Comparison of ENCODE assay signal across 12 mouse cellular contexts in the genomic region with DNA sequence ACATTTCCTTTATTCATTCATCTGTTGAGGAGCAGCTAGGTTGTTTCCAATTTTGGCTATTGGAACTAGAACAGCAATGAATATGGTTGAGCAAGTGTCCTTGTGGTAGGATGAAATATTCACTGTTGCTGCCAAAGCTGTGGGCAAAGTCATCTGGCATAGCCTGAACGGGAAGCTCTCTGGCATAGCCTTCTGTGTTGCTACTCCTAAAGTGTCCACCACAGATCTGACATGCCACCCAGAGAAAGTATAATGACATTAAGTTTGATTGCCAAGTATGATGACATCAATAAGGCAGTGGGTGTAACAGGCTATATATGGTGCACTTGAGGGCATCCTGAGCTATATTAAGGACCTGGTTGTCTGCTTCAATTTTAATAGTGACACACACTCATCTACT.
DNase-seq lines count a peak whose midpoint lies in the region; ATAC-seq lines count a peak whose summit lies in the region.
"Had no signal": no experiment of that assay in that cellular context is flagged by ENCODE, and none has a peak within 500 bp of the region (broad histone marks: within the 10 kb centered on the region; RNA-seq: fewer than 3 reads in every experiment).

No protein-coding gene starts in this region.

- H3K4me2 ChIP-seq in hindbrain, embryonic 11.5 days (replicated peaks; ENCODE audit: low read depth, low read length): no peak overlapping the region
- H3K4me2 ChIP-seq: liver, embryonic 13.5 days; midbrain, embryonic 15.5 days; neural tube, embryonic 15.5 days had no signal

- DNase-seq in cerebellum, postnatal 10 days: peak; percentile 47 to 49
- no peak for DNase-seq in cerebellum, adult 18-20 months
- DNase-seq in right cerebral cortex, adult 18-20 months: peak; percentile 43
- no peak for DNase-seq in right cerebral cortex, postnatal 14 days
- DNase-seq in layer of hippocampus, postnatal 14 days (ENCODE audit: low spot score in 2 of 2): peak; percentile 6 to 21
- no peak for DNase-seq in testis, postnatal 10 days (ENCODE audit: low spot score)
- no peak for DNase-seq in hindbrain, embryonic 11.5 days (ENCODE audit: low spot score)
- DNase-seq: kidney, adult 11 months; liver, embryonic 13.5 days had no signal

- H3K9me3 ChIP-seq in hindbrain, embryonic 11.5 days (ENCODE audit: control insufficient read depth, low read length): no peaks in the 10 kb centered on the region
- H3K9me3 ChIP-seq: liver, embryonic 13.5 days; midbrain, embryonic 15.5 days; neural tube, embryonic 15.5 days had no signal

- 94% methylated on average over 1 of the region's 1 CpGs for WGBS in hindbrain, embryonic 11.5 days

- H3K9ac ChIP-seq in hindbrain, embryonic 11.5 days (ENCODE audit: low read depth, low read length): no peak overlapping the region
- H3K9ac ChIP-seq: liver, embryonic 13.5 days; midbrain, embryonic 15.5 days; neural tube, embryonic 15.5 days had no signal

- no peak for ATAC-seq in megakaryocyte-erythroid progenitor cell, adult 5-6 weeks (replicated peaks; ENCODE audit: low FRiP score, low TSS enrichment, poor library complexity, severe bottlenecking)
- no peak for ATAC-seq in hindbrain, embryonic 11.5 days (ENCODE audit: low FRiP score)
- ATAC-seq: midbrain, embryonic 15.5 days had no signal

- no peak overlapping the region for H3K27ac ChIP-seq in hindbrain, embryonic 11.5 days (ENCODE audit: low read depth, low read length)
- H3K27ac ChIP-seq: liver, embryonic 13.5 days; midbrain, embryonic 15.5 days; neural tube, embryonic 15.5 days had no signal

- H3K27me3 ChIP-seq in hindbrain, embryonic 11.5 days (ENCODE audit: control insufficient read depth, insufficient read depth, low read length): no peaks in the 10 kb centered on the region
- H3K27me3 ChIP-seq: liver, embryonic 13.5 days; midbrain, embryonic 15.5 days; neural tube, embryonic 15.5 days had no signal

- H3K4me1 ChIP-seq in hindbrain, embryonic 11.5 days (replicated peaks; ENCODE audit: control insufficient read depth, insufficient read depth, low read length): no peaks in the 10 kb centered on the region
- H3K4me1 ChIP-seq: liver, embryonic 13.5 days; midbrain, embryonic 15.5 days; neural tube, embryonic 15.5 days had no signal

- H3K4me3 ChIP-seq in hindbrain, embryonic 11.5 days (ENCODE audit: low read depth, low read length): no peak overlapping the region
- H3K4me3 ChIP-seq: liver, embryonic 13.5 days; midbrain, embryonic 15.5 days; neural tube, embryonic 15.5 days had no signal

- no peaks in the 10 kb centered on the region for H3K36me3 ChIP-seq in hindbrain, embryonic 11.5 days (ENCODE audit: control insufficient read depth, insufficient read depth, low read length)
- H3K36me3 ChIP-seq: liver, embryonic 13.5 days; midbrain, embryonic 15.5 days; neural tube, embryonic 15.5 days had no signal

Comparison
In these comparisons a context has a peak if more than half of its experiments do, and no peak if none do; other contexts are left out.
1. DNase-seq: peak in cerebellum, postnatal 10 days (2 of 2), right cerebral cortex, adult 18-20 months (single experiment) and layer of hippocampus, postnatal 14 days (2 of 2); none in cerebellum, adult 18-20 months (0 of 2), right cerebral cortex, postnatal 14 days (single experiment), testis, postnatal 10 days (single experiment) and hindbrain, embryonic 11.5 days (single experiment).